Mouse (Mus musculus): ENCODE results near the gene Flt3l. TPM values are rescaled to one million over a fixed set of nuclear protein-coding genes. Genes with fewer than 3 reads are reported as not detected.
"Not testable (repeated sequence)": the region's sequence is repeated elsewhere in the genome, so short reads cannot be mapped to it uniquely, and the experiment has no call there.

Gene Flt3l
- polyA plus RNA-seq, 1 experiment from 2014 or later: 2.2 TPM

- TF ChIP-seq EP300 (optimal IDR thresholded peaks at IDR 0.05) (no peak), CTCF (IDR thresholded peaks at IDR 0.05; ENCODE audit: low read depth) (no peak)
- H3K4me1 ChIP-seq (replicated peaks; ENCODE audit: control insufficient read depth, insufficient read depth): 0 out of 2 replicates have a peak, but pooled peaks cover 5% of the 10 kb centered on the region
- peak overlapping the region; percentile 98 for H3K9ac ChIP-seq (ENCODE audit: low read length)
- no peaks in the 10 kb centered on the region for H3K9me3 ChIP-seq (ENCODE audit: control insufficient read depth, low read length)
- peaks cover 11% of the 10 kb centered on the region for H3K36me3 ChIP-seq (ENCODE audit: control insufficient read depth, insufficient read depth, low read length)
- H3K27ac ChIP-seq (replicated peaks): peak overlapping the region; percentile 92
- no peaks in the 10 kb centered on the region for H3K27me3 ChIP-seq (ENCODE audit: control insufficient read depth, insufficient read depth, low read length)
- DNase-seq (ENCODE audit: low spot score) (no peak), ATAC-seq (ENCODE audit: low FRiP score, low TSS enrichment) (no peak)
- 0% methylated on average over 6 of the region's 6 CpGs for WGBS
- H3K4me3 ChIP-seq (ENCODE audit: low read depth, low read length): peak overlapping the region; percentile 99
- H3K4me2 ChIP-seq (replicated peaks; ENCODE audit: low read depth): peak overlapping the region; percentile 82
Observed at GRCm38 (mm10) chr7:45127700-45128224, 8.5 kb downstream of the Flt3l start.

- Histone ChIP-seq H3K27ac (replicated peaks) (peak overlapping the region; percentile 92), H3K9me3 (ENCODE audit: control insufficient read depth, low read length) (no peaks in the 10 kb centered on the region), H3K4me3 (ENCODE audit: low read depth, low read length) (peak overlapping the region; percentile 99), H3K9ac (ENCODE audit: low read length) (peak overlapping the region; percentile 98), H3K4me1 (replicated peaks; ENCODE audit: control insufficient read depth, insufficient read depth) (0 out of 2 replicates have a peak, but pooled peaks cover 5% of the 10 kb centered on the region), H3K4me2 (replicated peaks; ENCODE audit: low read depth) (peak overlapping the region; percentile 82), H3K27me3 (ENCODE audit: control insufficient read depth, insufficient read depth, low read length) (no peaks in the 10 kb centered on the region), H3K36me3 (ENCODE audit: control insufficient read depth, insufficient read depth, low read length) (peaks cover 11% of the 10 kb centered on the region)
- TF ChIP-seq EP300 (optimal IDR thresholded peaks at IDR 0.05) (no peak), CTCF (IDR thresholded peaks at IDR 0.05; ENCODE audit: low read depth) (peak; percentile 48)
- ATAC-seq (ENCODE audit: low FRiP score, low TSS enrichment) (no peak), DNase-seq (ENCODE audit: low spot score) (no peak)
- WGBS: 34% methylated on average over 21 of the region's 21 CpGs
Observed at GRCm38 (mm10) chr7:45126844-45127699, 9.2 kb downstream of the Flt3l start.

GRCm38 (mm10) chr7:45126147-45126843 is 9.9 kb downstream of the Flt3l start:
- Histone ChIP-seq H3K36me3 (ENCODE audit: control insufficient read depth, insufficient read depth, low read length) (peaks cover 18% of the 10 kb centered on the region), H3K9me3 (ENCODE audit: control insufficient read depth, low read length) (no peaks in the 10 kb centered on the region), H3K27ac (replicated peaks) (peak overlapping the region; percentile 92; the same call in 1 of the 2 replicates), H3K27me3 (ENCODE audit: control insufficient read depth, insufficient read depth, low read length) (no peaks in the 10 kb centered on the region), H3K4me2 (replicated peaks; ENCODE audit: low read depth) (peak overlapping the region; percentile 82; the same call in 1 of the 2 replicates), H3K9ac (ENCODE audit: low read length) (peak overlapping the region; percentile 98; the same call in 1 of the 2 replicates), H3K4me3 (ENCODE audit: low read depth, low read length) (peak overlapping the region; percentile 99), H3K4me1 (replicated peaks; ENCODE audit: control insufficient read depth, insufficient read depth) (0 out of 2 replicates have a peak, but pooled peaks cover 5% of the 10 kb centered on the region)
- WGBS: 62% methylated on average over 17 of the region's 17 CpGs
- ATAC-seq (ENCODE audit: low FRiP score, low TSS enrichment): no peak
- TF ChIP-seq EP300 (optimal IDR thresholded peaks at IDR 0.05): no peak
- no peak for TF ChIP-seq CTCF (IDR thresholded peaks at IDR 0.05; ENCODE audit: low read depth)
- no peak for DNase-seq (ENCODE audit: low spot score)

GRCm38 (mm10) chr7:45125649-45126048 is 10.6 kb downstream of the Flt3l start:
- not testable (repeated sequence) for ATAC-seq (ENCODE audit: low FRiP score, low TSS enrichment); H3K27ac ChIP-seq (replicated peaks); H3K9ac ChIP-seq (ENCODE audit: low read length); H3K9me3 ChIP-seq (ENCODE audit: control insufficient read depth, low read length); H3K27me3 ChIP-seq (ENCODE audit: control insufficient read depth, insufficient read depth, low read length); H3K4me1 ChIP-seq (replicated peaks; ENCODE audit: control insufficient read depth, insufficient read depth); DNase-seq (ENCODE audit: low spot score); H3K4me3 ChIP-seq (ENCODE audit: low read depth, low read length); H3K4me2 ChIP-seq (replicated peaks; ENCODE audit: low read depth)
- peaks cover 24% of the 10 kb centered on the region for H3K36me3 ChIP-seq (ENCODE audit: control insufficient read depth, insufficient read depth, low read length)
- WGBS: 67% methylated on average over 5 of the region's 5 CpGs

GRCm38 (mm10) chr7:45125144-45125600 is 11.1 kb downstream of the Flt3l start:
- Histone ChIP-seq H3K4me1 (replicated peaks; ENCODE audit: control insufficient read depth, insufficient read depth) (0 out of 2 replicates have a peak, but pooled peaks cover 5% of the 10 kb centered on the region), H3K36me3 (ENCODE audit: control insufficient read depth, insufficient read depth, low read length) (peaks cover 24% of the 10 kb centered on the region), H3K9me3 (ENCODE audit: control insufficient read depth, low read length) (no peaks in the 10 kb centered on the region), H3K9ac (ENCODE audit: low read length) (no peak overlapping the region), H3K27me3 (ENCODE audit: control insufficient read depth, insufficient read depth, low read length) (no peaks in the 10 kb centered on the region), H3K27ac (replicated peaks) (0 out of 2 replicates have a peak overlapping the region, but pooled peaks have one; percentile 18), H3K4me2 (replicated peaks; ENCODE audit: low read depth) (no peak overlapping the region), H3K4me3 (ENCODE audit: low read depth, low read length) (no peak overlapping the region)
- TF ChIP-seq CTCF (IDR thresholded peaks at IDR 0.05; ENCODE audit: low read depth) (peak; percentile 61), EP300 (optimal IDR thresholded peaks at IDR 0.05) (no peak)
- 25% methylated on average over 7 of the region's 7 CpGs for WGBS
- DNase-seq (ENCODE audit: low spot score) (no peak), ATAC-seq (ENCODE audit: low FRiP score, low TSS enrichment) (no peak)

All from stomach, postnatal 0 days (tissue).